Mouse (Mus musculus) megakaryocyte, embryonic 14.5 days (primary cell): ENCODE results near the gene Col11a2.

Experiments used
- FLI1 ChIP-seq: IDR thresholded peaks from 2 replicates; pipeline ENCODE4 v1.6.1; 2012; ENCODE audit warnings: low read length, inconsistent platforms, mixed read lengths
- GATA1 ChIP-seq: IDR thresholded peaks from 3 replicates; pipeline ENCODE4 v1.6.1; 2012; ENCODE audit warnings: mixed read lengths, low read length, inconsistent platforms, borderline replicate concordance

- TF ChIP-seq GATA1: no peak
- TF ChIP-seq FLI1: no peak
These were observed 9.2 kb upstream of the Col11a2 start for GRCm38 (mm10) chr17:34029890-34030595.
